Mouse (Mus musculus): ENCODE results near the gene 1110017D15Rik.

1110017D15Rik gene

DNA sequence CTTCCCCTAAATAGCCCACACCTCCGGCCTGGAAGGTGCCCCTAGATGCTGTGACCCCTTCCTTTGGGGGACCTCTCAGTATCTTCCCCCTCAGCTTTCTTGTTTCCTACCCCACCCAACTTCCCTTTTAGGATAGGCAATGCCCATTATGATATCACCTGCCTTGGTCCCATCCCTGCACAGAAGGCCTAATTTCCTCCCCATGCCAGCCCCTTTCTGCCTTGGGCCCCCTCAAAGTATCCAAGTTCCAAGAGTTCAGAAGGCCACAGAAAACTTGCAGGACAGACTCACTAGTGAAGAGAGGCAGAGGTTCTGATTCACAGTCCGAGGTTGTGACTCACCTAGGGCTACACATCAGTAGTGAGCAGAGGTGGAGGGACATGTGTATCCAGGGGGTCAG, at the start of gene 1110017D15Rik:
Gene 1110017D15Rik, minus strand, starts transcription at position 101 of the 400 bp plus-strand sequence.
- DNase-seq = no peak

DNA sequence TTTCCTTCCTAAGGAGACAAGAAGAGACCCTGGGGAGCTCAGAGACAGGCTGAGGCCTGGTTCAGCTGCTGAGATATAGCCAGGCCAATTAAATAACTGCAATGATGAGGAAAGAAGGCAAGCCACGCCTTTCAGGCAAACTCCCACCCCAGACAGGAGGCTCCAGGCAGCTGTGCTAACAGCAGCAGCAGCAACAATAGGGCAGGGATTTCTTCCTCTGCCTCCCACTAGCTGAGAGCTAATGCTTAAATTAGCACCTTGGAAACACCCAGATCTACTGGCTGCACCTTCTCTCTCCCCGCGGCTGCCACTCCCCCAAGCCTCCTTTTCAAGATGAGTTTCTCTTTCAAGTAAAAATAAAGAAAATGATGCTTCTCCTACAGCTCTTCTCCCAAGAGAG, 49.0 kb upstream of the 1110017D15Rik start:
- no peak for DNase-seq

DNA sequence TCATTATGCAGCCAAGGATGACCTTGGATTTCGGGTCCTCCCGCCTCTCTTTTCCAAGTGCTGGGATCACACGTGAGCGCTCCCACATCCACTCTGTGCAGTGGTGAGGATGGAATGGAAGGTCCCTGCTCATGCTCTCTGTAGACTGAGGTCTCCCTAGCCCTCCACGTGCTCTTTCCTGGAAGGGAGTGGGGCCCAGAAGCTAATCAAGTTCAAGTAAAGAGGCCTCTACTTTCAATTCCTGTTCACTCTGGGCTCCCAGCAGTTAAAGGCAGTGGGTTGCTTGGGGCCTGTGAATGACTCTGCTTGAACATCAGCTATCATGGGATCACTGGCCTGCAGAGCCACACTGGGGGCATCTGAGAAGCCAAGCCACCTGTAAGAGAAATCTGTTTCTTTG, 46.2 kb upstream of the 1110017D15Rik start:
- no peak for DNase-seq

DNA sequence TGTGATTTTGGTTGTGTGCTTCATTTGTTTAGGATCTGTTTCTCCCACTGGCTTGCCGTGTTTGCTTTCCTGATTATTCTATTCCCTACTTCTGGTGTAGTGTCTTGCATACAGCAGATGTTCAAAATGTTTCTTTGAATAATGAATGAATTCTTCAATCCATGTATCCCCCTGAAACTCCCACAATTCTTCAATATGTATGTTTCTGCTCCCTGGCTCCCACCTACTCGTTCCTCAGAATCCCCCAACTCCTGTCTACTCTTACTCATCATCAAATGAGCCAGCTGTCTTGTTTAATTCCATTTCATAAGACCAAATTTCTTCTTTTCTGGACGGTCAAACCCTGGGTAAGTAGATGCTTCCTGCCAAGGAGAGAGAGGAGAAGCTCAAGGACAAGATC, 40.0 kb upstream of the 1110017D15Rik start:
- DNase-seq = no peak

DNA sequence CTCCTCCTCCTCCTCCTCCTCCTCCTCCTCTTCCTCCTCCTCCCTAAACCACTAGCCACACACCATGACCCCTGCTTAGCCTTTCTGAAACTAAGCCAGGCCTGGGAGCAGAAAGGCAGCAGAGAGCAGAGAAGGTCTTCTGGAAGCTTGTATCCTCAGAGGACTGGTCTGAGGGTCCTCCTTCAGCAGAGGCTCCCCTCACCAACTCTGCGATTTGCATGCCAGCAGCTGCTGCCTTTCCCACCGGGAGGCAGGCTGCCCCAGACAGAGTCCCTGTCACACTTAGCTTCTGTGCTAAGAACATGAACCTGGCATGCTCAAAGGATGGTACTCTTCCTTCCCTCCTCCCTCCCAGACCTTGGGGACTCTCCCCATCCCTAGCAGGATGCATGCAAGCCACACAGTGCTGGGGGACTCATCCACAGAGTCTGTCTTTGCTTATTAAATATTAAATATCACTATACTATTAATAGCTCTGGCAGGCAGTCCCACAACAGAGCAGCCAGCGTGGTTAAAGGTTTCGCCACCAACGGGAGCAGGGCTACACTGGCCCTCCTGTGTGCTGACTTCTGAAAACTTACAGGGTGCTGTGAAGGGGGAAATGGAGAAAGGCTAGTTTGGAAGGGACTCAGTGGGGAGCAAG, 39.3 kb upstream of the 1110017D15Rik start:
- no peak for DNase-seq

DNA sequence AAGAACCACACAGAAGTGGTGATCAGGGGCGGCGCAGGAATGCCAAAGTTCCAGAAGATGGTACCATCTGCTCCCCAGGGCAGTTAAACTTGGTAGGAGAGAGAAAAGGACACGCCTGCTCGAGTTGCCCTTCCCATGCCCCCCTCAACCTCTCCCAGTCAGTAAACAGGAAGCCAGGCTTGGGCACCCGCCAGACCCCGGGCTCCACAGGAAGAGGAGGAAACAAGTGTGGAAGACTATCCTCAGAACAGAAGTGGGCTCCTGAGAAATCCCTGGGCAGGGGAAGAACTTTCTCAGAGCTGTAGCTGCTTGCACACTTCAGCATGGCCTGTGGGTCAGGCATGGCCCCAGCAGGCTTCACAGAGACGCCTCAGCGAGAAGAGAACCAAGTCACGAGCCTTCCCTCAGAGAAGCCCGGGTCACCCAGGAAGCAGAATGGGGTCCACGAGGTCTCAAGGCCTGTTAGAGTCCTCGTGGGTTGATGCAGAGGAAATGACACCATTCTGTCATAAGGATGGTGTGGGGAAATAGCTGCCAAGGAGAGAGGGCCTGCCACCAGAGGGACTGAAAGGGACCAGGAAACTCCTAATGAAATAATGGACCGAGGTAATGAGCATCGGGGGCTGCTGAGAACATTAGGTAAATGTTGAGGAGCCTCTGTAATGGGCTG, 38.0 kb upstream of the 1110017D15Rik start:
- peak; percentile 44 to 52 for DNase-seq

DNA sequence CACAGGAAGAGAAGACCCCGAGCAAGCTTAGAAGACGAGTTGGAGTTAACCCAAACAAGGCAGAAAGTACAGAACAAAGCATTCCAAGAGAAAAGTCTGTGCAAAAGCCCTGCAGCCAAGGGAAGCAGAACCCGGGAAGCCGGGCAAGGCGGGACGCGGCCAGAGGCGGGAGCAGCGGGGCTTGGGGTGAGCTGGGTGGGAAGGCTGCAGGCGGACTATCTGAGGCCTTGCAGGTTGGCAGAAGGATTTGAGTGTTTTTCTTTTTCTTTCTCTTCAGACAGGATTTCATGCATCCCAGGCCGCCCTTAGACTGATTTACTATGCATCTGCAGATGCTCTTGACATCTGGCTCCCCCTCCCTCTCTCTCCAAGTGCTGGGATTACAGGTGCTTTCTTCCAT, 36.0 kb upstream of the 1110017D15Rik start:
- no peak for DNase-seq

DNA sequence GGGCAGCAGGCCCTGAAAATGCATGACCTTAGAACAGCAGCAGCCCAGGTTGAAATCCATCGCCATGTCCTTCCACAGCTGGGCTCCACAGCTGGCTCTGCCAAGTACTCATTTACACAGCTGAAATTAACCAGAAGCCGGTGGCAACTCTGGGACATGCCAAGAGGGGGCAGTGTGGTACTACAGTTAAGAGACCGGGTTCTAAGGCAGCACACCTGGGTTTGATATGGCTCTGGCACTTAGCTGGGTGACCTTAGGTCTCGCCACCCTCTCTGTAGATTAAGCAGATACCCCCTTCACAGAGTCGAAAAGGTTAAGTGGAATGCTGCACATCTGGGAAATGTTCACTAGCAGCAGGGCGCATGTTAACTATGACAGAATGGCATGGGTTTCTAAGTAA, 35.4 kb upstream of the 1110017D15Rik start:
- peak; percentile 57 to 67 for DNase-seq

DNA sequence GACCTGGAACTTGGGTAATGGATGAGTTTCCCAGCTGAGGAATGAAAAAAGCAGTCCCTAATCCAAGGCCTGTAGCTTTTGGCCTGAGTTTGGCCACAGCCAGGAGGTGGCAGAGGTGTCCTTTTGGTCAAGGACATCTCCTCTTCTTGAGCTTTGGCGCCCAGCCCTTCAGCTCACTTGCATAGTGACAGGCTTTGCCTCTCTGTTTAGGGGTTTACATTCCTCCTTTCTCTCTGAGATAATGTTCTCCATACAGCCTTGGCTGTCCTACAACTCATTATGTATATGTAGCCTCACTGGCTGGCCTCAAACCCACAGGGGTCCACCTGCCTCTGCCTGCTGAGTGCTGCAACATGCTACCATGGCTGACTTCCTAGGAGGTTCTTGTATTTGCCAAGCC, 30.0 kb upstream of the 1110017D15Rik start:
- DNase-seq = peak; percentile 47 to 49

DNA sequence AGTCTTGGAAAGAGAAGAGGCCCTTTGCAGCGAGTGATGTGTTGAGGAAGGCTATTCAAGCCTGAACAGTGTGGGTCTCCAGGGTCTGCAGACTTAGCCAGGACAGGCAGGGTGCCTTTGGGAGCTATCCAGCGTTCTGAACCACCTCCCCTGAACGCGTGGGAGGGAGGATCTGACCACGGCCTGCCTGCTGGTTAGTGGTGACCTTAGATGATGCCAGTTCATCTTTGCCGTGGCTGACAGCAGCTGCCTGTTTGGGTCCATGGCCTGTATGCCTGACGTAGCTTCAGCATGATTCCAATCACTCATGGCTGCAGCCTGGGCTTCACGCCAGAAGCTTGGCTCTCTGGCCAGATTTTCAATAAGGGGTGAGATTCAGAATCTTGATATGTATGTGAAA, 28.9 kb upstream of the 1110017D15Rik start:
- DNase-seq = peak; percentile 66 to 69

DNA sequence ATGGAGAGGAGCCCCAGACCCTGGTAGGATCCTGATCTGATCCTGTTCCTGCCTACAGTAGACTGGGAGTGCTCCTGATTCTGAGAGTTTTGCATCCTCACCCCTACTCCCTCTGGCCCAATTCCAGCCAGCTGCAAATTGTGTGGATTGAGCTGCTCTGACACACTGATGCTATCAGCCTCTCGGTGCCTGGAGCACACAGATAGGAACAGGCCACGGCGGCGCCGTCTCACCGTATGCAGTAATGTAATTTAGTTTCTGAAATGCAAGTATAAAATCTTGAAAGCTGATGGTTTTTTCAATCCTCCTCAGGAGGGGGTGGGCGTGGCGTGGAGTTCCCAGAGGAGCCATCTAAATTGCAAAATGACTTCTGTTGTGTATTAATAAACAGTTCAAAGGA, 25.0 kb upstream of the 1110017D15Rik start:
- DNase-seq = no peak

DNA sequence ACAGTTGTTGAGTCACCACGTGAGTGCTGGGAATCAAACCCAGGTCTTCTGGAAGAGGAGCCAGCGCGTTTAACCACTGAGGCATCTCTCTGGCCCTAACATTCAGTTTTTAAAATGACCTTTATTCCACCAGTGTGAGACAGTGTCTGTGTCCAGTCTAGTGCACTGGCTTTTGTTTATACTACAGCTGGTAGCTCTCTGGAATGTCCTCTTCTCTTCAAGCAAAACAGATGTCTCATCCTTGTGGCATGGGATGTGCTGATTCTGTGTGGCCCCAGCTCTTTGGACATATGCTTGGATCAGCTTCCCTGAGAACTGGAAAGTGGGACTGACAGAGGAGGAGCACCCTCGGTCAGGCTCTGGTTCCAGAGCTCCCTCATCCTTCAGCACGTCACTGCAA, 17.7 kb upstream of the 1110017D15Rik start:
- DNase-seq = no peak

DNA sequence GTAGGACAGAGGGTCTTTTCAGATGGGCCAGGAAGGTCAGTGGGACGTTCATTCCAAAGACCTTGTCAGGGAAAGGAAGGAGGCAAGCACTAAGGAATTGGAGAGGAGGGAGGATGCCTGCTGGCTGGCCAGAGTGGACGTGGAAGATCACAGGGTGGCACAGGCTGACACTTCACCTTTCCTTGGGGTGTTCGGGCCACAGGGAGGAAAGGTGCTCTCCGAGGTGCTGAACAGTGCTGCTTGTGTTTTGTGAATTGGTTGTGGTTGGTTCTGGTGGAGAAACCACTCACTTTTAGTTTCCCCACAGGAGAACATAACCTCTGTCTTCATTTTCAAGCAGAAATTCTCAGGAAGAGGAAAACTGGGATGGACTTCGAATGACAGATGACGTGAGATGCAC, 15.3 kb upstream of the 1110017D15Rik start:
- no peak for DNase-seq

DNA sequence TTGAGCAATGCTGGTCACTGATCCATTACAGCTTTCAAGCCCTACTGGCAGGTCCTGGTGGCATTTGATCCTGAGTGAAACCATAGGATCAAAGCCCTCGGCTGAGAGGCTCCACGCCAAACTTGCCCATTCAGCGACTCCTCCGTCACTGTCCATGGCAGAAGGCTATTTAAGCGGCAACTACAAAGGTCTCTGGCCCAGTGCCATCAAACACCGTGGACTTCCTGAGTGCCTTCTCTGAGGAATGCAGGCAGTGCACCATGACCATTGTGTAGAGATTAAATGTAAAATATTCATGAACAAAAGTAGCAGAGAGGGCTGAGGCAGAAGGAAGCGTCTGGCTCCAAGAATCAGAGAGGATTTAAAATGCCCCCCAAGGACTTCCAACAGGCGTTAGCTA, 10.9 kb upstream of the 1110017D15Rik start:
- peak; percentile 68 to 74 for DNase-seq

DNA sequence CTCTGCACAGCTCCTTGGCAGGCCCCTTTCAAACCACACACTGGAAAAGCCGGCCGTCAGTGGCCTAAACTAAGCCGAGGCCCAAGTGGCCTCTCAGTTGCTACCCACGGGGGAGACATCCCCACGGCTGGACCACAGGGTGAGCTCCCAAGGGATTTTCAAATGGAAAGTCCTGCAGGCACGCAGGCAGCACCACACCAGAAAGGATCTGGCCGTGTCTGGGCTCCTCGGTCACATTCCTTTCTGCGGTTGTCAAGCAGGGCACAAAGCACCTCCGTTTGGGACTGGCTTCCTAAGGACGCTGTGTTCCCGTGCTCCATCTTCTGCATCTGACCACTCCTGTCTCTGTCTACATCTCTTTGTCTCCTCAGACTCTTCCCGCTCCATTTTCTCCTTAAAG, 9.9 kb upstream of the 1110017D15Rik start:
- DNase-seq = no peak

DNA sequence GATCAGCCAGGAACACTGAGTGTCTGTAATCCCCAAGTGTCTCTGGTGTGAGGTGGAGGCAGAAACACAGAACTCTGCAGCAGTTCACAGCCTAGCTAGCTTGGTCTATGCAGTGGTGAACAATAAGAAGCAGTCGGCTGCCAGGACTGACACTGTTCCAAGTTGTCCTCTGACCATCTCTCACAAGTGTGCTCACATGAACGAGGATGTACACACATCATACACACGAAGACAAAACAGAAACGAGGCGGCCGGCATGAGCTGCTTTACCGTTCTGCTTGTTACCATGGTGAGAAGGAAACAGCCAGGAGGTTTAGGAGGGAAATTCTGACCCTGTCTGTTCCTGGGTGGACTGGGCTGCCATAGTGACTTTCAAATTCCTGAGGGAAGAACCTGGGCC, 9.4 kb upstream of the 1110017D15Rik start:
- no peak for DNase-seq

DNA sequence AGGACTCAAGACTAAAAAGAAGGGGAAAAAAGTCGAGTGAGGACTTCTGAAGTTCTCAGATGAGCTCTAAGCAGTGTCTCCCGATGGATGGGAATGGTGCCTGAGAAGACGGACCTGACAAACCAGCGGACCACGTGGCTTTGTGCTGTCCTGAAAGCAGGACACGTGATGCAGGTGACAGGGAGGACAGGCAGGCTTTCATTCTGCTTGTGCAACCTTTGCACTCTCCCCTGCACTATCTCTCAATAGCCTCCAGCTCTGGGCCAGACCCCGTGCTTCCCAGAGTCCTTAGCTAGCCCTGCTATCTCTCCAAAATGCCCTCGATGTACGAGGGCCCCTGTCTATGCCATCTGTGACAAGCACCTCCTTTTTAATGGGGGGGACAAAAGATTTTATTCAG, 7.7 kb upstream of the 1110017D15Rik start:
- no peak for DNase-seq

DNA sequence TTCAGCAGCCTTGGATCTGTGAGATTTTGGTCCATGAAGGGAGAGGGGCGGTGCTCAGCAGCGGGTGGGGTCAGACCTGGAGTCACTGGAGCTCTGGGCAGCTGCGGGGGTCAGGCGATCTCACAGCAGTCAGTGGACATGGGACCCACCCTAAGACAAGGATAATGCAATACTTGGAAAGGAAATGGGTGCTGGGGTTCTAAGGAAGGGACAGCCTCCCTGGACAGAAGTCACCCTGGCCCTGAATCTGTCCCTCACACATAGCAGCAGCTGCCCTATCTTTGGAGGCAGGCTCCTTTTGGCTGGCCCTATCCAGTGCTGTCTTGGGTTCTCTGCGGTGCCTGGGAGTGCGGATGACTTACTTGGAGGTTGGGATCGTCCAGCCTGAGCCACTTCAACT, 6.7 kb upstream of the 1110017D15Rik start:
- no peak for DNase-seq

DNA sequence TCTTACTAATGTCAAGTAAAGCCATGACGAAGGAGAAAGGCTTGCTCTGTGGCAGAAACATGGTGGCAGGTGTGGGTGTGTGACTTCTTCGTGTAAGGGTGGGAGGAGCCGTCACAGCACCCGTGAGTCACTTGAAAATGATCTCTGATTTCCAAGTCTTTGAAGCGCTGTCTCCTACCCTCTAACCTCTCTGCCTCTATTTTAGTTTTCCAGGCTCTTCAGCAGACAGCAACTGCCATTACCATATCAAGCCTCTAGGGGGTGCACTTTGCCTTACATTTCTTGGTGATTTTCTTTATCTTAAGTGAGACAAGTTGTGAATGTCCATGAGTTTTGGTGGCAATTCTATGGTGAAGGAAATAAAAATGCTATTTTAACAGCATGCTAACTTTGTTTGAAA, 5.7 kb upstream of the 1110017D15Rik start:
- peak; percentile 55 to 69 for DNase-seq

DNA sequence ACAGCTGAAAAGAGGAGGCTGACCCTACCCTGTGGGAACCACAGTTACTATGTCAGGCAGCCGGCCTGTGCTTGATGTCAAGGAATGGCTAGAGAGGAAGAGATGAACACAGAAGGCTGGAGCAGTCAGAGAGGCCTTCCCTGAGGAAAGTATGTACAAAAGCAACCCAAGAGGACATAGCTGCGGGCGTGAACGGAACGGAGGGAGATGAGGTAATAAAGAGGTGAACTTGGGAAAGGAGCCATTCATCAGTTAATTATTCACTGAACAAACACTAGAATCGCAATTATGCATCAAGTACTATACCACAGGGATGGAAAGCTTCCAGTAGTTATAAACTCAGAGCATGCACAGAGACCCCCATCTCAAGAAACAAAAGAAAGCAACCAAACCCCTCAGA, 5.0 kb upstream of the 1110017D15Rik start:
- DNase-seq = no peak

DNA sequence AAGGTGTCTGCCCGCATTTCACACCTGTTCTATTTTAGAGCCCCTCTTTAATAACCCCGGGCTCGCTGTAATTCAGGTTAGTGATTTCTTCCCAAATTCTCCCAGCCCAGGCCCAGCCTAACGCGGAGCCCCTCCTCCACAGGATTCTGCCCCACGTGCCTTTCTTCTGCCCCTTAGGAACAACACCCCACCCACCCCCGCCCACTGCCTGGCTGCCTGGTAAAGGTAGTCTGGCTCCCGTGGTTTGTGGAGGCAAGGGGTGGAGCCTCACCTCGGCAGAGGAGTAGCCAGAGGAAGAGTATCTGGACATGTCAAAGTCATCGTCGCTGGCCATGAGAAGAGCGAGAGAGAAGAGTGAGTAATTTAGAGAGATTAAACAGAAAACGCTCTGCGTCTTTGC, 3.5 kb upstream of the 1110017D15Rik start:
- no peak for DNase-seq

DNA sequence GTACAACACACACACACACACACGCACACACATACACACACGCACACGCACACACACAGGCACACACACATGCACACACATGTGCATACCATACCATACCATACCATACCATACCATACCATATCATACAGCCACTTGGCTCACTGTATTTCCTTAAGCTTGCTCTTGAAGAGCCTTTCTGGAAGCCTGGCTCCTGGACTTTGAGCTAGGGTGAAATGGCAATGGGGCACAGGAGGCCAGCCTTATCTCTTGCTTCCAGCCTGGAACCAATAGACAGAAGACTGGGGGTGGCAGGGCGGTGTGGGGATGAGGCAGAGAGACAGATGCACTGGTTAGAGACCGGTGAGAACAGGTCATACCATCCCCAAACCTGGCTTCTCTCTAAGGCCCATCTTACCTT, 2.1 kb upstream of the 1110017D15Rik start:
- DNase-seq = no peak

DNA sequence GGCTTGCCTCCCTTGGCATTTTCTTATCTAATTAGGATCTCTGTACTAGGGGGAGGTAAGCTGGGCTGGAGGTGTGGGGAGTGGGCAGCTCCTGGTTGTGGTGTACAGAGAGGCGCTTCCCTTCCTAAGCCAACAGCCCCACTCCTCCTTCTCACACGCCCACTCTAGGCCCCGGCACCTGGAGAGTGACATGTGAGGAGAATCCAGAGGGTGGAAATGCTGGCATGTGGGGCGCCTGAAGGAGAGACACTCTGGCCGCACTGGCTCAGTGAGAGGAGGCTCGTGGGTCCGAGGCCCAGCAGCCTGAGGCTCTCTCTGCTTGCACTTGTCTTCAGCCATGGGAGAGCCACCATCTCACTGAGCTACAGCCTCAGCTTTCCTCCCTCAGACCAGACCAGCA, 1.2 kb upstream of the 1110017D15Rik start:
- no peak for DNase-seq

DNA sequence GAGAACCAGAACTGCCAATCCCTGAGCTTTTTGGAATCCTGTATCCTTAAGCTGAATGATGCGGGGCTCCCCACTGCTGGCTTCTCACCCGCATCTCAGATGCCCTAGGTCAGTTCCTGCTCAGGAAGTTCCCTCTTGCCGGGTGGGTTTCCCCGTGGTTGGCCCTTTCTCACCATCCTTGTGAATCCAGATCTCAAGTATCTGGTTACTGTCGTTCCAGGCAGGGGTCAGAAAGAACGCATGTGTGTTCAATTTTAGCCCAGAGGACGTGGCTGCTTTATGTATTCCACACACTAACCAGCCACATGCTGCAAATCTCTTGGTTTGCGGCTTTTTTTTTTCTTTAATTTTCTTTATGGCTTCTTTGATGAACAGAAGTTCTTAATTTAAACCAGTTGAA, 3.4 kb downstream of the 1110017D15Rik start:
- DNase-seq = no peak

DNA sequence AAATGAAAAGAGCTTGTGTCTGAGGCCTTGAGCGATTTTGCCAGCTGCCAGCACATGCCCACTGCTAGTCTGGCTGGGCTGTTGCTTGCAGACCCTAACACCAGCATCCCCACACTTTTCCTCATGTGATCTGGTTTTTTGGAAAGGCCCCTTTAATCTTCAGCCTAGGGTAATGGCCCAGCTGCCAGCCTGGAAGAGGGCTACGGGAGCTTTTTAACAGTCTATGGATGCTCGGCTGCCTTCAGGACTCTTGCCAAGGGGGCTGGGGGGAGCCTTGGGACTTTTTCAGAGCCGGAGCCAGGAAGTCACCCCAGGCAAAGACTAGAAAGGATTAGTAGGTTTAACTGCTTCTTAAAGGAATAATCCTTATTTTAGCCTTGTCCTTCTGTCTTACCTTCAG, 3.8 kb downstream of the 1110017D15Rik start:
- no peak for DNase-seq
